Mouse (Mus musculus): ENCODE data around the gene Accsl. TPM values are rescaled to one million over a fixed set of nuclear protein-coding genes. Genes with fewer than 3 reads are reported as not detected.

The Accsl gene
- total and polyA plus RNA-seq, 2 experiments from 2014 or later: 0.51 TPM; not detected in 1

DNA sequence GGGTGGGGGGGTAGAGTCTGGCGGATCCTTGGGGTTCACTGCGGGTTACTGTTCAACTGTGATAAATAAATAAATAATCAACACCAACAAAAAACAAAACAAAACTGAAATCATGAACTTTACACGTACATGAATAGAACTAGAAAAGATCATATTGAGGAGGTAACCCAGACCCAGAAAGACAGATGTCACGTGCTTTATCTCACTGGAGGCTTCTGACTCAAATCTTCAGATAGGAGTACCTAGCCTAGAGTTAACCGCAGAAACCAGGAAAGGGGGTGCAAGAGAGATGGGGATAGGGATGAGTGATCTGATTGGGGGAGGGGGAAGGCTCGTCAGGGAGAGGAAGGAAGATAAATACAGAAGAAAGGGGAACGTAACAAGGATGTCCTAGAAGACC lies 20.1 kb upstream of the Accsl start:
- WGBS: 89% methylated on average over 7 of the region's 7 CpGs
- DNase-seq (ENCODE audit: low spot score) (no peak), ATAC-seq (ENCODE audit: low FRiP score) (no peak)
- Histone ChIP-seq H3K9ac (replicated peaks; ENCODE audit: low read length, poor library complexity, severe bottlenecking) (no peak overlapping the region), H3K4me3 (ENCODE audit: low read depth, low read length) (no peak overlapping the region), H3K4me1 (ENCODE audit: insufficient read depth, low read length) (no peaks in the 10 kb centered on the region), H3K27ac (ENCODE audit: low read depth, low read length) (no peak overlapping the region), H3K9me3 (ENCODE audit: low read length) (no peaks in the 10 kb centered on the region), H3K27me3 (ENCODE audit: insufficient read depth, low read length) (no peaks in the 10 kb centered on the region), H3K36me3 (ENCODE audit: insufficient read depth, low read length) (no peaks in the 10 kb centered on the region), H3K4me2 (ENCODE audit: low read depth, low read length, poor library complexity, severe bottlenecking) (no peak overlapping the region)
- no peak for TF ChIP-seq CTCF (IDR thresholded peaks at IDR 0.05)

DNA sequence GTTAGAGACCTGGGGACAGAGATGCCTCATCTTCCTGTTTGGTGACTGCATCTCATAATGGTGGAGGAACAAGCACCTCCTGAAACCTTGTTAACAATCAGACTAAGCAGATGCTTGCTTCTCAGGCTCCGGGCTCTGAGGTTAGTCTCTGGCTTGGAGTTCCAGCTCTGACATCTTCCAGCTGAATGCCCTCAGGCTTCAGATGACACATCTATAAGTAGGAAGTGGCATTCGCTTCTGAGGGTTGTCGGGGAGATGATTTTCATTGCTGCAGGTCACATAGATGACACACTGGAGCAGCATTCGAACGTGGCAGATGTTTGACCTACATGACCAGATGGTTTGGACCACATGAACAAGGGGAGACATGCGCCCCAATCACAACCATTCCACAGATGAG lies 19.4 kb upstream of the Accsl start:
- Histone ChIP-seq H3K4me2 (ENCODE audit: low read depth, low read length, poor library complexity, severe bottlenecking) (no peak overlapping the region), H3K27me3 (ENCODE audit: insufficient read depth, low read length) (no peaks in the 10 kb centered on the region), H3K4me3 (ENCODE audit: low read depth, low read length) (no peak overlapping the region), H3K9ac (replicated peaks; ENCODE audit: low read length, poor library complexity, severe bottlenecking) (no peak overlapping the region), H3K36me3 (ENCODE audit: insufficient read depth, low read length) (no peaks in the 10 kb centered on the region), H3K9me3 (ENCODE audit: low read length) (no peaks in the 10 kb centered on the region), H3K4me1 (ENCODE audit: insufficient read depth, low read length) (no peaks in the 10 kb centered on the region), H3K27ac (ENCODE audit: low read depth, low read length) (no peak overlapping the region)
- TF ChIP-seq CTCF (IDR thresholded peaks at IDR 0.05): no peak
- WGBS: 91% methylated on average over 6 of the region's 6 CpGs
- no peak for ATAC-seq (ENCODE audit: low FRiP score)
- DNase-seq (ENCODE audit: low spot score): no peak

DNA sequence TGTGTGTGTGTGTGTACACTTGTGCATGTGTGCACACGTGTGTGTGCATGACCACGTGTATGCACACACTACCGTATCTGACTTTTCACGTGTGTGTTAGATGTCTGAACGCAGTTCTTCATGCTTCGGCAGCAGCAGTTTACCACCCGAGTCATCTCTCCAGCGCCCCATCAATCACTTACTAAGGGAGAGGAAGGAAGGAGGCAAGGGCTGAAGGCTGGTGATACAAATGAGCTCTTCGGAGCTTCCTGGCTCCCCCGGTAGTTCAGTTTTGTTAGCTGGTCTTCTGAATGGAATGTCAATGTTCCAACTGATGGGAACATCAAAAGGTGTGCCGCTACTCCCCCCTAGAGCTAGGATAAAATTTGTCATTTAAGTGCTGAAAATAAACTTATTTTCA lies 18.3 kb upstream of the Accsl start:
- no peak for ATAC-seq (ENCODE audit: low FRiP score)
- WGBS: 88% methylated on average over 11 of the region's 11 CpGs

DNA sequence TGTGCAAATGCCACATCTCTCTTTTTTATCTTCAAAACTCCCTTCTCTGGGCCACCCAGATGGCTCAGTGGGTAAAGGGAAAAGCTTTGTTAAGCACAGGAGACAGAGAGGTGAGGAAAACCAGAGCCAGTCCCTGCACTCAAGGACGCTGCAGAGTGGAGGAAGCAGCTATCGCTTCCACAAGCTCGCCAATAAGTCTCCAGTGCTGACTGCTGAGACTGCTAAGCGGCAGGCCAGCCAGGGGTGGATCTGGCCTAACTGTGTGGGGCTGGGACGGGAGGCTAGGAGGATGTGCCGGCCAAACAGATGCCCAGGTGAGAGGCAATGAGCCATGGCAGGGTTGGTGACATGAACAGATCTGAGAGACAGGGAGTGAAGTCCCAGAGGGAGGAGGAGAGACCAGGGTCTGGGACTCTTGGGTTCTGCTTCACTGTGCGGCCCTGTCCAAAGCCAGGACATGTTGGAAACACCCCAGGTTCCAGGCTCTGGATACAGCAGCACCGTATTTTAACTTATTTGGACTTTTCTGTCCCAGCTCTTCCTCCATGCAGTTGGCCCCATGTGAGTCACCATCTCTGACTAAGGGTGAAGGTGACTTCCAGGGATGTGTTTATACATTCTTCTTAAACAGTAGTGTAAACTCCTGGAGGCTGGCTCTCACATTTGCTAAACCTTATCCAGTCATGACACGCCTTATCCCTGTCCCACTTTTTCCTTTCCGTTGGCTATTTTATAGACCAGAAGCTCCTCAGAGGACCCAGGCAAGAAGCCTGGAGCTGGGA lies 17.2 kb upstream of the Accsl start:
- no peaks in the 10 kb centered on the region for H3K36me3 ChIP-seq (ENCODE audit: insufficient read depth, low read length)
- no peak overlapping the region for H3K4me3 ChIP-seq (ENCODE audit: low read depth, low read length)
- ATAC-seq (ENCODE audit: low FRiP score): no peak
- no peak overlapping the region for H3K4me2 ChIP-seq (ENCODE audit: low read depth, low read length, poor library complexity, severe bottlenecking)
- H3K27ac ChIP-seq (ENCODE audit: low read depth, low read length): no peak overlapping the region
- H3K9ac ChIP-seq (replicated peaks; ENCODE audit: low read length, poor library complexity, severe bottlenecking): no peak overlapping the region
- 68% methylated on average over 10 of the region's 10 CpGs for WGBS
- H3K27me3 ChIP-seq (ENCODE audit: insufficient read depth, low read length): no peaks in the 10 kb centered on the region
- H3K4me1 ChIP-seq (ENCODE audit: insufficient read depth, low read length): no peaks in the 10 kb centered on the region
- TF ChIP-seq CTCF (IDR thresholded peaks at IDR 0.05): no peak
- no peaks in the 10 kb centered on the region for H3K9me3 ChIP-seq (ENCODE audit: low read length)
- no peak for DNase-seq (ENCODE audit: low spot score)

More for the DNA sequence above, 18.3 kb upstream of the Accsl start:
- no peaks in the 10 kb centered on the region for H3K9me3 ChIP-seq (ENCODE audit: low read length)
- DNase-seq (ENCODE audit: low spot score): no peak
- H3K27me3 ChIP-seq (ENCODE audit: insufficient read depth, low read length): no peaks in the 10 kb centered on the region
- no peaks in the 10 kb centered on the region for H3K36me3 ChIP-seq (ENCODE audit: insufficient read depth, low read length)
- no peak overlapping the region for H3K4me3 ChIP-seq (ENCODE audit: low read depth, low read length)
- no peak for TF ChIP-seq CTCF (IDR thresholded peaks at IDR 0.05)
- H3K4me1 ChIP-seq (ENCODE audit: insufficient read depth, low read length): no peaks in the 10 kb centered on the region
- no peak overlapping the region for H3K9ac ChIP-seq (replicated peaks; ENCODE audit: low read length, poor library complexity, severe bottlenecking)
- H3K27ac ChIP-seq (ENCODE audit: low read depth, low read length): no peak overlapping the region
- H3K4me2 ChIP-seq (ENCODE audit: low read depth, low read length, poor library complexity, severe bottlenecking): no peak overlapping the region

DNA sequence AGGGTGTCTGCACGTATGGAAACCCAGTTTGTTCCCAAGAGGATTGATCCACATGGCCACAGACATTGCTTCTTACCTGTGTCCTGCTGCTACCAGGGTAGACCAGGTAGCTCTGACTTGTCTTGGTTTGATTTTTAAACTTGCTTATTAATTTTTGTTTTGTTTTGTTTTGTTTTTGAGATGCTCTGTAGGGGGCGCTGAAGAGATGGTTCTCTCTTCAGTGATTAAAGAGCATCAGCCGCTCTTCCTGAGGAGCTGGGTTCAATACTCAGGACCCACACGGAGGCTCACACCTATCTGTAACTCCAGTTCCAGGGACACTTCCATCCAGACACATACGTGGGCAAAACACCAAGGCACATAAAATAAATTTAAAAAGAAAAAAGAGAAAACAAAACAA lies 14.1 kb upstream of the Accsl start:
- DNase-seq (ENCODE audit: low spot score) (no peak), ATAC-seq (ENCODE audit: low FRiP score) (no peak)
- H3K27ac ChIP-seq (ENCODE audit: low read depth, low read length): no peak overlapping the region
- H3K27me3 ChIP-seq (ENCODE audit: insufficient read depth, low read length): no peaks in the 10 kb centered on the region
- H3K9ac ChIP-seq (replicated peaks; ENCODE audit: low read length, poor library complexity, severe bottlenecking): no peak overlapping the region
- no peak overlapping the region for H3K4me2 ChIP-seq (ENCODE audit: low read depth, low read length, poor library complexity, severe bottlenecking)
- H3K9me3 ChIP-seq (ENCODE audit: low read length): no peaks in the 10 kb centered on the region
- no peaks in the 10 kb centered on the region for H3K36me3 ChIP-seq (ENCODE audit: insufficient read depth, low read length)
- no peak overlapping the region for H3K4me3 ChIP-seq (ENCODE audit: low read depth, low read length)
- no peaks in the 10 kb centered on the region for H3K4me1 ChIP-seq (ENCODE audit: insufficient read depth, low read length)
- WGBS: 63% methylated on average over 5 of the region's 5 CpGs
- TF ChIP-seq CTCF (IDR thresholded peaks at IDR 0.05): 0 out of 2 replicates have a peak, but pooled peaks have one; percentile 30

DNA sequence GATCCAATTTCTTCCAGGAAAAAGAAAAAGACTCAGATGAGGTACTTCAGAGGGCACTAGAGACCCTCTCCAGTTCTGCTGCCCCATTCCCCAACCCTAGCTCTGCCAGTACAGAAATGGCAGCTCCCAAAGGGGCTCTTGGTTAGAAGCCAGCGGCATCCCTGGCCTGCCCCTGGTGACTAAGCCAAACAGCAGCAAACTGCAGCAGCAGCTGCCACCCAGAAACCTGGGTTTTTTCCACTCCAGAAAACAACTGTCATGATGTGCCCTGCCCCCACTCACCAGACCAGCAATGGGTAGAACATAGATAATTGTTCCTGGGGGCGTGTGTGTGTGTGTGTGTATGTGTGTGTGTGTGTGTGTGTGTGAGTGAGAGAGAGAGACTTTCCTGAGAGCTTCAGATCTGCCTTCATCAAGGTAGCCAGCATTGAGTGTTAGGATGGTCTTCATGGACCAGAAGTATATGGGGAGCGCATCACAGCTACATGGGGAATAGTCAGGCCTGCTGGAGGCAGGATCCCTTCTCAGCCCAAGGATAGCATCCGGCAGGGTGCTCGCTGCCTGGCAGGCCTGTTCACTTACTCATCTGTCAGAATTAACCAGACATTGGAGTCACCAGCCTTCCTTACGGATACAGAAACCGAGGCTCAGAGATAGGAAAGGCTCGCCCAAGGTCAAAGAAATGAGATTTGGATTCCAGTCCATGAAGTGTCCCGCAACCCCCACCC lies 12.8 kb upstream of the Accsl start:
- DNase-seq (ENCODE audit: low spot score) (no peak), ATAC-seq (ENCODE audit: low FRiP score) (no peak)
- TF ChIP-seq CTCF (IDR thresholded peaks at IDR 0.05): no peak
- H3K4me2 ChIP-seq (ENCODE audit: low read depth, low read length, poor library complexity, severe bottlenecking): no peak overlapping the region
- H3K27ac ChIP-seq (ENCODE audit: low read depth, low read length): no peak overlapping the region
- no peak overlapping the region for H3K9ac ChIP-seq (replicated peaks; ENCODE audit: low read length, poor library complexity, severe bottlenecking)
- H3K4me3 ChIP-seq (ENCODE audit: low read depth, low read length): no peak overlapping the region
- 91% methylated on average over 9 of the region's 9 CpGs for WGBS
- no peaks in the 10 kb centered on the region for H3K36me3 ChIP-seq (ENCODE audit: insufficient read depth, low read length)
- H3K4me1 ChIP-seq (ENCODE audit: insufficient read depth, low read length): no peaks in the 10 kb centered on the region
- H3K27me3 ChIP-seq (ENCODE audit: insufficient read depth, low read length): no peaks in the 10 kb centered on the region
- H3K9me3 ChIP-seq (ENCODE audit: low read length): no peaks in the 10 kb centered on the region

All from midbrain, postnatal 0 days (tissue).